Mouse (Mus musculus): ENCODE data around the gene ccdc198.
"Not testable (repeated sequence)": the region's sequence is repeated elsewhere in the genome, so short reads cannot be mapped to it uniquely, and the experiment has no call there.

Gene ccdc198

DNA sequence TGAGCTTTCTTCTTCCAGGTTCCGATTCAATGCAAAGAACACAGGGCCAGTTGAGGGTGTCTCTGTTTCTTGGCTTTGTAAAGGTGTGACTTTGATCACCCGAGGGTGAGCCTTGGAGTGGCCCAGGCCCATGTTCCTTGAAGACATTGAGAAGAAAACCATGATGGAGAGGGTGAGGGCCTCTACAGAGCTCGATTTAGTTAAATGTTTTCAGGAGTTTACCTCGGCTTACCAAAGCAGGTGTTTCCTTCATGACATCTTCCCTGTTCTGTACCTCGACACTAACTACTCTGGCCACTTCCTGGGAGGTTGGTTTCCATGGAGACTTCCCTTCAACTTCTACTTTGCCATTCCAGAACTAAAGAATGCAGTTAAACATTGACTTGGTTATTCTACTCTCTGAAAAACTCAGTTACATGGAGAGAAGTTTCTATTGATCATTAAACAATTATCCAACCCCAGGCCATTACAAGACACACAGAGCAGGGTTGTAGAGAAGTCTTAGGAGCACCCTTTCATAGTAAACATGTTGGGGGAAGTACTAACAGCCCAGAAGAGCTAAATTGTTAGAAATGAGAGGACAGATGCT is at the start of gene ccdc198:
Gene ccdc198 (minus strand): TSS at position 349 of the 589 bp plus-strand sequence.
- in situ Hi-C loops (cut with MboI, MseI): no loop called here

DNA sequence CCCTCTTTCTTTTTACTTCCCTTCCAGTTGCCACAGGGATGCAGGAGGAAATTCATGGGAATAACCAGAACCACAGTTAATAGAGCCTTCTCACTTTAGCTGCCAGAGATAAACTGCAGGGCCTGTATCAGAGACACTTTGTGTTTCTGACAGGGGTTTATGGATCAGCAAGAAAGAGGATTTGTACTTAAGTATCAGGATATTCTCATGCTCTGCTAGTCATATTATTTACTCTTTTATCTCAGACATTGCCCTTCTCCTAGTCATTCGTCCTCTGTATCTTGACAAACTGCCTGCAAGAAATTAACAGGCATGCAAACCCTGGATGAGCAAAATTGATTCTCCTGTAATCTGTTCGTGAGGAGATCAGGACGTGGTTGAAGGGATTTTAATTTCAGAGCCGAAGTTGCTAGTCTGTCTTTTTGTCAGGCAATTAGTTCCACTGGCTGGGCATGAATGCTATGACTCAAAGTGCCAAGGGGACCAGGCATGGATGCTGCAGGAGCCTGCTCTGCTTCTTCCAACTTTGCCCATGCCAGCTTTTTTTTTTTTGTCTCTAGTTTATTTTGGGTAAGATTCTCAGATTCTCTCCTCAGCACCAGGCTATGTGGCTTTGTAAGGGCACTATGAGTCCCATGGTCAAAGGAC is 48.7 kb upstream of the ccdc198 start:
- in situ Hi-C loops (cut with MboI, MseI): no loop called here

DNA sequence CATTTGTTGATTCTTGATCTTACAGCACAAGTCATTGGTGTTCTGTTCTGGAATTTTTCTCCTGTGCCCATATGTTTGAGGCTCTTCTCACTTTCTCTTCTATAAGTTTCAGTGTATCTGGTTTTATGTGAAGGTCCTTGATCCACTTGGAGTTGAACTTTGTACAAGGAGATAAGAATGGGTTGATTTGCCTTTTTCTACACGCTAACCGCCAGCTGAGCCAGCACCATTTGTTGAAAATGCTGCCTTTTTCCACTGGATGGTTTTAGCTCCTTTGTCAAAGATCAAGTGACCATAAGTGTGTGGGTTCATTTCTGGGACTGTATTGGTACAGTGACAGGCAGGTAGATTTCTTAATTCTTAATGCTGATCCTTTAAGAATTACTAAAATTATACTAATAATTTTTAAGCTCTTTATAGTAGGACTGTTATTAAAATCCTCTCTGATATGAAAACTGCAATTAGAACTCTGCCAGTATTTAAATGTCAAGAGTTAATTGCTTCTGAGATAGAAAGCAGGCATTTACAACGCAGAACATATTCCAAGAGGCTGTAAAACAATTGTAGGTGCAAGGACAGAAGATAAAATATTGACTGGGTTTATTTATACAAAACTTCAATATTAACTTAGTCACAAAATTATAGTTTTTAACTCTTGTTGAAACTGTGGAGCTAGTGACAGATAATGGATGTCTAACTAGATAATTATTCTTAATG is 44.9 kb upstream of the ccdc198 start:
- in situ Hi-C loops (cut with MboI, MseI): no loop called here

DNA sequence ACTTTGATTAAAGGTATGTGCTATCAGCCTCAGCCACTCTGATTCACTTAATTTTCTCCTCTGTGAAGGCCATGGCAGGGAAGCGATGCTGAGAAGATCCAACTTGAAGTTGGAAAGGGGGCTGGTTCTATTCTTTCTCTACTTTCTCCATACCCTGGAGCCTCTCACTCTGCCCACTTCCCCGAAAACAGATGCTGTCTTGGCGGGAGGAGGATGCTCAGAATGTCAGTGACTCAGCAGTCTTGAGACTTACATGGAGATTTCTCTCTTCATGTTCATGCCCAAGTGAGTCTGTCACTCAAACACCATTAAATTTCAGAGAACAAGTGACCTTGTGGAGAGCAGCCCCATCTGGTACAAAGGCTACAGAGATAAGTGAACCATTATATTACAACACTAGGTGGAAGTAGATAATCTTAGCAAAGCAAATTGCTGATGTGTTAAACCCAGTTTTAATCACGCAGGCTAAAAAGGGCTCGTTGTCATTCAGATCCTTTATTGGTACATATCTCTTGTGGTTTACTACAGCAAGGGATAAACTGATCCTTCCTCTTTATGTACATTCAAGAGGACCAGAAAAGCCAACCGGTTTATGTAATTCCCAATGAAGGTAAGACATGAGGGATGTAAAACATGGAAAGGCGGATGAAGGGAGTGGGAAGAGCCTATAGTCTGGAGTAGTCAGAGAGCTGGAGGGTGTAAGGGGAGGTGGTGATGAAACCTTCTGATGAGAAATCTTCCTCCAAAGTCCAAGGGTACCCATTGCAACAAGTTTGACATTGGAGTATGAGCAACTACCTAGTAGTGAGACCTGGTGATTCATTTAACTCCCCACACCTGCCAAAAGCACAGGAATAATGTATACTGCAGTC is 38.7 kb upstream of the ccdc198 start:
- in situ Hi-C loops (cut with MboI, MseI): no loop called here

DNA sequence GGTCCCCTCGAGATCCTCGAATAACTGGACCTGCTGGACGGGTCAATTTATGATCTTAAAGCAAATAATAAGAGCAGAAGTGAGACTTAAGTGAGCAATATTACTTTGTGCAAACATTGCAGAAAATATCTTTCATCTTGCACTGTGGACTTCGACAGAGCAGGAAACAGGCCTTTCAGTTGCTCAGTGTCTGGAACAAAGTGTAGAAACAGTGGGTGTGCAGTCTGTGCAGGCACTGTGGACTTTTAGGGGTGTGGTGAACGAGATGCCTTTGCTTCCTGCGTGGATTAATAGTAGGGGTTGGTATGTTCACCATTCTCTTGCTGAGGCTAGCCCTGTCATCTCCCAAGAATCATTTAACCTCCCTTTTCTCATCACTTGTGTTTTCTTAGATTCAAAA is 33.6 kb upstream of the ccdc198 start:
- in situ Hi-C loops (cut with MboI, MseI): no loop called here

DNA sequence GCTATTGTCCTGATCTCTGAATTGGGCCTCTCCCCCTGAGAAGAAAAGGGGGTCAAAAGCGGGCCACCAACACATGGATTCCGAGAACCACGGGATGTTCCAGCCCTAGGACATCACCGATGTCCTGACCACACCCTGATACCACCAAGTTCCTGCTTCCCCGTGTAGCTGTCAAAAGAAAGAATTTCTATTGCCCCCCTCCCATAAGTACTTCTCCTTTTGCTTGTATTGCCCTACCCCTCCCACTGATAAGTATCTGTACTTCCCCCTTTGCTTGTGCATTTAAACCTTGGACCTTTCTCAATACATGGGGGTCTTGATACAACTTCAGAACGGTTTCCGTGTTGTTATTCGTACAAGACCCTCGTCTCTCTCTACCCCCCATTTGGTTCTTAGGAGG is 33.2 kb upstream of the ccdc198 start:
- in situ Hi-C loops (cut with MboI, MseI): not testable (repeated sequence)

DNA sequence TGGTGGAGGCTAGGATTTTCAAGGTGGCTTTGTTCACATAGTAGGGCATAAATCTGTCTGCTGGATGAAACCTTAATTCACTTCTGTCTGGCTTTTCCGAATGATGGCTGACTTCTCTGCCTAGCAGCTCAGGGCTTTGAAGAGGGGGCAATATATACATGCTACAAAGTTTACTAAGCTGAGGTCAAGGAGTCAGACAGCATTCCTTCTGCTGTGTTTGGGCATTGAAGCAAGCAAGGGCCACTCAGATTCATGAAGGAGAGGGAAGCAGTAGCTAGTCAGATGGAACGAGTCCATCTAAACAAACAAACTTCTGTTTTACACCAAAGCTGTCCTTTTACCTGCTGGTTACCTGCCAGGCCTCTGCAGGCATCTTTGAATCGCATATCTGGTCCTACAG is 32.4 kb upstream of the ccdc198 start:
- in situ Hi-C loops (cut with MboI, MseI): no loop called here

DNA sequence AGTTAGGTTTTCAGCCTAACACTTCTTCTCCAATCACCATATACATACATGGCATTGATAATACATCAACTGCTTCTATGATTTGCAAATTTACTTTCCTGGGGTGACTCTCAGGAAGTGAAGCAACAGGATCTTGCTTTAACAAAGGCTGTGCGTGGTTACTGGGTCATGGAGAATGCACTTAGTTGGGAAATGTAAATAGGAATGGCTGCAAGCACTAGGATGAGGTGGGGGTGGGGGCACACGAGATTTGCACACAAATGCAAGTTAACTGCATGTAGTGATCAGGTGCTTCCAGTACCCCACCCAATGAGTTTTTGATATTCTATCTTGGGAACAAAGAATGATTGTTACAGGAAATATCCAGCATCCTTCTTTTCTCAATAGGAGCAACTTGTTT is 30.1 kb upstream of the ccdc198 start:
- in situ Hi-C loops (cut with MboI, MseI): no loop called here

DNA sequence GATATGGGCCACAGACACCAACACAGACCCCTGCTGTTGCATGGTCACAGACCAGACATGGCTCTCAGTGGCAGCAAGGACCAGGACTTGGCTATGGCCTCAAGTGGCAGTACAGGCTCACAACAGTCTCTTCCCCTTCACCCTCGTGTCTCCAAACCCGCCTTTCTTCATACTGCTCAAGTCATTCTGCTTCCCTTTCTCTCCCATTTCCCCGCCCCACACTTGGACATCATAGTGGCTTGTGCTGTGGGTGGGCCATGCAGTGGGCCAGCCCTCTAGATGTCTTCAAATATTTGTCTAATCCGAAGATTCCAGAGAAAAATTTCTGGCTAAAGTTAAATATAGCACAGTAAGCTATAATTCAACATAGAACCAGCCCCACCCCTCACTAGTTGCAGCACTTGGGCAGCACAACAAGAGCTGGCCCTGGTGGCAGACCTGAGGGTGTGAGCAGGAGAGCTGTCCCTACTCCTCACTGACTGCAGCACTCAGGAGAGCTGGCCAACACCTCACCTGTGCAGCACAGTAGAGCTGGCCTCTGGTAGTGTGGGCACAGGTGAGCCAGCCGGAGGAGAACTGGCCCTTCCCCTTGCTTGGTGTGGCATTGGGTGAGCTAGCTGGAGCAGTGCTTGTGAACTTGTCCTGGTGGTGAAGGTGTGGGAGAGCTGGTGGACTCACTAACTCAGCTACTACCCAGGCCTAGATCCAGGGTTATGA is 20.2 kb upstream of the ccdc198 start:
- in situ Hi-C loops (cut with MboI, MseI): no loop called here

DNA sequence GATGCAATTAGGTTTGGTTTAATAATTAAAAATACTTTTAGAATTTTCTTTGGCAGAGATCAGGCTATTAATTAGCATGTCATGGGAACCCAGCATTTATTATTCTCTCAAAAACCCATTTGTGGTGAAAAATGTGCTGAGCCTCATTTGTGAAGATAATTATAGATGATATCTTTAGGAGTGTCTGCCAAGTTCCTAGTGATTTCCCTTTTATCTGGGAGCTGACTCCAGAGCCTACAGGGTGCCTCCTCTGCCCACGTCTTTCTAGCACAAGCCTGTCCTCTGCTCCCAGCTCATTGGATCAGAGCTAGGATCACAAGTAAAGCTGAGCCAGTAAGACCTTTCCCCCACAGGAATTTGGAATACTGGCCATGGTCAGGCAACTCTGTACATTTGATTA is 3.8 kb downstream of the ccdc198 start:
- in situ Hi-C loops (cut with MboI, MseI): no loop called here

DNA sequence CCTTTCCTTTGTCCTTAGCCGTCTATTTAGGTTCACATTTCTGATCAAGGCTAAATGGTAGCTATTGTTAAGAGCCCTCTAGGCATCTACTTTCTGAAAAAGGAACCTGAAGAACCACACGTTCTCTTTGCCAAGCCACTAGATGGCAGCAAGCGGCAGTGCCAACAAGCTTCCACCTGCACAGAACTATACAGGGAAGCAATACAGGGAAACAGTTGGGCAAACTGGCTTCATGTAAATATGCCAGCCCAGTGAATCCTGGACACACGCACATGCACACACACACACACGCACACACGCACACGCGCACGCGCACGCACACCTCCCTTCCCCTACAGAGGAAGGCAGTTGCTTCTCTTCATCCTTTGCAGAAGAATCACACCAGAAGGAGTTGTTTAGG is 7.1 kb downstream of the ccdc198 start:
- in situ Hi-C loops (cut with MboI, MseI): loop anchor here in 1 of 2 experiments (5.0 kb wide), 1 partner anchor 86 kb away; no protein-coding TSS in a partner anchor

DNA sequence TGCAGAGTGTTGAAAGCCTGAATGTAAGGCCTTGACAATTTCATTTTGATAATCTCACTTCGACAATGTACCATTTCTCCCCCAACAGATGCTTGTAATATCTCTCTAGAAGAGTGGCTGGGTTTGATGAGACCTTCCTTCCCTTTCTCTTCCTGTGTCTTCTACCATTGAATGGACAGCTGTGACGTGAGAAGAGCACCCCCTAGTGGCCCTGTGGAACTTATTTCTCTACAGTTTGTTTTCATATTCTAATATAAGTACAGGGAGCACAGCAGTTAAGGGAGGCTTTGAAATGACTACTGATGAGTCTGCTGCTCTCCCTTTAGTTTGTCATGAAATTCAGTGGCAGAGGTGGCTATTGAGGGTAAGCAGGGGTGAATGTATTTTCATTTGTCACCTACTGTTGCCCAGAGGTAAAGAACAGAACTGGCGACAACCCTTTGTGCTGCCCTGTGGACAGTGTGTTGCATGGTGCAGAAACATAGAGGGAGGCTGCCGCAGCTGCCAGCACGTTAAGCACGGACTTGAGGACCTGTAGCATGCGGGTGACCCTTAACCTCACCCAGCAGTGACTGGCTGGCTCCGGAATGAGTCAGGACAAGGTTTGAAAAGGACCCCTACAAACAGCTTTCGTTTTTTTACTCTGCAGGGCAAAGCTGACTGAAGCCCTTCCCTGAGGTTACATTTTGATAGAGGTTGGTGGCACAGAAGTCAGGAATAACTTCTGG is 10.3 kb downstream of the ccdc198 start:
- in situ Hi-C loops (cut with MboI, MseI): loop anchor here (5.0 kb wide), 2 partner anchors 78 to 83 kb away; no protein-coding TSS in a partner anchor

DNA sequence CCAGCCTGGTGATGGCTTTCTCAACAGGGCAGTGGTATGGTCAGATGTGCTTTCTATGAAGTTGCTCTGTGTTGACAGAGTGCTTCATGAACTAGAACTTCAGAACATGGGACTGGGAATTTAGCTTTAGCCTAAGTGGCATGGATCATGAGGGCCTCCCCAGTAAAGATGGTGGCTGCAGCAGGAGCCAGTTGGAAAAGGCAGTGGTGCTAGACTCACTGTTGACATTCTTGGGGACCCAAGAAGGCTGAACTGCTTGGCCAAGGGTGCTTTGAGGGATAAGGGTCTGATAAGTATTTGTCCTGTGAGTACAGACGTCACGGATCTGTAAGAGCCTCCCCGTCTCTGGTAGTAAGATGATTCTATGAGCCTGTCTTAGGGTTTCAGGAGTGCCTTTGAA is 13.4 kb downstream of the ccdc198 start:
- in situ Hi-C loops (cut with MboI, MseI): loop anchor here in 1 of 2 experiments (5.0 kb wide), 1 partner anchor 75 kb away; no protein-coding TSS in a partner anchor

DNA sequence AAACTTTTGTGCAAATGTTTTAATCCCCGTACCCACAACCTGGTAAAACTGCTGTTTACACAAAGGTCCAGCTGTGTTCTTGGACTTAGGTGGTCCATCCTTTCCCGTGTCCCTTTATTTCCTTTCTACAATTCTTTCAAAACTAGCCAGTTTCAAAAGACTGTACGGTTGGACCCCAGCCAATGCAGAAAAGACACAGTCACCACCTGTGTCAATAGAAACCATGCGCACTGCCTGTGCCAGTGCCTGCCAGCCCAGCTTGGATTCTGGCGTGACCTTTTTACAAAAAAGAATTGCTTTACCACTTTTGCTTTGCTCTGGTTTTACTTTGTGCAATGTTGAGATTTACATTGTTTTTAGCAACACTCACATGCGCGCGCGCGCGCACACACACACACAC is 18.3 kb downstream of the ccdc198 start:
- in situ Hi-C loops (cut with MboI, MseI): no loop called here

DNA sequence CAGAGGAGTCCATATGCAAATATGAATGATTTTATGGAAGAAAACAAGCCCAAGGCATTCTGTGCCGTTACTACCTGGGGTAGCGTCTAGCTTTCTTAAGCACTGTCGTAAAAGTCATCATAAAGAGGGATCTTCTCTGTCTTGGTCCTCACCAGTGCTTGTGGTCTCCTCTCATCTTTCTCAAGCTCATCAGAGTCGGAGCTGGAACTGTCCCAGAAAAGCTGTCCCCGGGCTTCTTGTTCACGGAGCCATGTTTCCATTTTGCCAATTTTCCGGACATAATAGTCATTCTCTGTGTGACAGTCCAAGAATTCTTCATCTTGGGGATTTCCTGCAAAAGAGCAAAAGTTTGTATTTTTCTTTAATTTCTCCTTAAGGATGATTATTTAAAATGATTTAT is 18.8 kb downstream of the ccdc198 start:
- in situ Hi-C loops (cut with MboI, MseI): no loop called here

DNA sequence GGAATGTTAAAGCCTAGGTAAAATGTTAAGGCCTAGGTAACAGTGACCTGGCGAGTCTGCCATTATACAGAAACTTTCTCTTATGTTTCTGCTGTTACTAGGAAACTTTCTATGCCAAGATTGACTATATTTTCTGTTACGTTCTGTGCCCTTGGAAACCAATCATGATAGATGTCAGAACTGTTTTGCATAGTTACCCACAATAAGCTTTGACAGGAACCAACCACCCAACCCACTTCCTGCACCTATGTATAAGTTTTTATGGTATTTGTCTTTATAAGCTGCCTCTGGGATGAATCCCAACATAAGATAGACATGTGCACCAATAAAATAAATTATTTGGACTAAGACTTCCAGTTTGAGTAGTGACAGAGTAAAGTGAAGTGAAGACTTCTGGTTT is 23.5 kb downstream of the ccdc198 start:
- in situ Hi-C loops (cut with MboI, MseI): no loop called here

DNA sequence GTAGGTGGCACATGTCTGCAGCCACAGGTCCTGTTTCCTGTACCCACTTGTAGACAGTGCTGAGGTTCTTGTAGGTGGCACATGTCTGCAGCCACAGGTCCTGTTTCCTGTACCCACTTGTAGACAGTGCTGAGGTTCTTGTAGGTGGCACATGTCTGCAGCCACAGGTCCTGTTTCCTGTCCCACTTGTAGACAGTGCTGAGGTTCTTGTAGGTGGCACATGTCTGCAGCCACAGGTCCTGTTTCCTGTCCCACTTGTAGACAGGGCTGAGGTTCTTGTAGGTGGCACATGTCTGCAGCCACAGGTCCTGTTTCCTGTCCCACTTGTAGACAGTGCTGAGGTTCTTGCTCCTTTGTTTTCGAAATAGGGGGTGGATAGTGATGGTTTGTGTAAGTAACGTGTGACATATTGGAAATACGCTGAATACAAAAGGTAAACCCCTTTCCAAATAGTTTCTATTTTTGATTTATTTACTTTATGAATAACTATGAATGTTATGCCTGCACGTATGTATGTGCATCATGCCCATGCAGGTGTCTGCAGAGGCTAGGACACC is 25.7 kb downstream of the ccdc198 start:
- in situ Hi-C loops (cut with MboI, MseI): loop anchor here in 1 of 2 experiments (10.0 kb wide), 1 partner anchor 1545 kb away; no protein-coding TSS in a partner anchor

DNA sequence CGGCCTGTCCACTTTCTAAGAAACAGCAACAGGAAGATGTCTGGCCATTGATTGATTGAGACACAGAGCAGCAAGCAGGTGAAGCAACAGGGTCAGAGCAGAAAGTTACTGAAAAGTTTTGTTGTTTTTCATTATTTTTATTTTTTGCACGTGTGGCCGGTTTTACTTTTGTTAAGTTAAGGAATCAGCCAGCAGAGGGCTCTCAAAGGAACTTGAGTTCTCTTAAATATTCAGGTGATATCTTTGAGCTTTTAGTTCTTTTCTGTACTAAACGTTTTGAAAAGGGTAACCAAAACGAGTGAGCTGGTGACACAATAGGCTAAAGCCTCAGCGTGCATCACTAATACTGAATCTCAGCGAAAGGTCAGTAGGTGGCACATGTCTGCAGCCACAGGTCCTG is 26.6 kb downstream of the ccdc198 start:
- in situ Hi-C loops (cut with MboI, MseI): loop anchor here in 1 of 2 experiments (10.0 kb wide), 1 partner anchor 1546 kb away; no protein-coding TSS in a partner anchor

DNA sequence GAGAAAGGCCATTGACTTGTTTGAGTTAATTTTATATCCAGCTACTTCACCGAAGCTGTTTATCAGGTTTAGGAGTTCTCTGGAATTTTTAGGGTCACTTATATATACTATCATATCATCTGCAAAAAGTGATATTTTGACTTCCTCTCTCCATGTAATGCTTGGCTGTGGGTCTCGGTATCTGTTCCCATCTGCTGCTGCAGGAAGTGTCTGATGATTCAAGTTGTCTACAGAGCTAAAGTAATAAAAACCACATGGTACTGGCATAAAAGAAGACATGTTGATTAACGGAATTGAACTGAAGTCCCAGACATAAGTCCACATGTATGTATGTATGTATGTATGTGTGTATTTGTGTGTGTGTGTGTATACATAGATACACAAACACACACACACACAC is 35.1 kb downstream of the ccdc198 start:
- in situ Hi-C loops (cut with MboI, MseI): loop anchor here in 1 of 2 experiments (10.0 kb wide), 1 partner anchor 1555 kb away; no protein-coding TSS in a partner anchor

All from T-helper 17 cell (primary cell).